Mouse (Mus musculus) hindbrain, embryonic 13.5 days (tissue): ENCODE results near the gene Rpusd4. TPM values are rescaled to one million over a fixed set of nuclear protein-coding genes. Genes with fewer than 3 reads are reported as not detected.

ENCODE experiments used
- ATAC-seq: fragments of 200-750 bp; cut with Nextera tagmentation; 2 replicates; pipeline ENCODE4 v1.8.0; 2017; ENCODE audit warnings: moderate TSS enrichment; ENCODE audit not compliant: low FRiP score
- H3K27ac ChIP-seq: fragments of 300-500 bp; sonication (generic); 2 replicates; pipeline ENCODE4 v1.5.1; 2015; ENCODE audit warnings: inconsistent platforms, mild to moderate bottlenecking, moderate library complexity
- H3K27me3 ChIP-seq: fragments of 300-500 bp; sonication (generic); 2 replicates; pipeline ENCODE4 v1.6.1; 2015; ENCODE audit warnings: mild to moderate bottlenecking, inconsistent platforms
- H3K36me3 ChIP-seq: fragments of 300-500 bp; sonication (generic); 2 replicates; pipeline ENCODE4 v1.6.1; 2015; ENCODE audit warnings: mild to moderate bottlenecking, inconsistent platforms
- H3K4me1 ChIP-seq: fragments of 300-500 bp; sonication (generic); replicated peaks from 2 replicates; pipeline ENCODE4 v1.6.1; 2015; ENCODE audit warnings: inconsistent platforms
- H3K4me2 ChIP-seq: fragments of 300-500 bp; sonication (generic); 2 replicates; pipeline ENCODE4 v1.6.1; 2015; ENCODE audit warnings: inconsistent platforms, mild to moderate bottlenecking, moderate library complexity
- H3K4me3 ChIP-seq: fragments of 300-500 bp; sonication (generic); 2 replicates; pipeline ENCODE4 v1.5.1; 2015; ENCODE audit warnings: mild to moderate bottlenecking, inconsistent platforms
- H3K9ac ChIP-seq: fragments of 300-500 bp; sonication (generic); 2 replicates; pipeline ENCODE4 v1.6.1; 2015; ENCODE audit warnings: mild to moderate bottlenecking, inconsistent platforms
- H3K9me3 ChIP-seq: fragments of 300-500 bp; sonication (generic); 2 replicates; pipeline ENCODE4 v1.6.1; 2016; ENCODE audit warnings: inconsistent platforms
- WGBS: fragments of 180-500 bp; shearing (Covaris S2); methylation state at CpG from one replicate; pipeline ENCODE4 v1.1.7; 2015; 5-methylcytosine and 5-hydroxymethylcytosine counted together
- polyA plus RNA-seq: library from polyadenylated mRNA; unstranded; fragments of >200 nt; fragmentation: Nextera tagmentation; extraction: Ambion mirVana; gene quantifications from 2 replicates; pipeline ENCODE4 v1.2.1, GENCODE M21; 2015

Gene Rpusd4
- polyA plus RNA-seq, 1 experiment from 2014 or later, result 19.9 TPM

DNA sequence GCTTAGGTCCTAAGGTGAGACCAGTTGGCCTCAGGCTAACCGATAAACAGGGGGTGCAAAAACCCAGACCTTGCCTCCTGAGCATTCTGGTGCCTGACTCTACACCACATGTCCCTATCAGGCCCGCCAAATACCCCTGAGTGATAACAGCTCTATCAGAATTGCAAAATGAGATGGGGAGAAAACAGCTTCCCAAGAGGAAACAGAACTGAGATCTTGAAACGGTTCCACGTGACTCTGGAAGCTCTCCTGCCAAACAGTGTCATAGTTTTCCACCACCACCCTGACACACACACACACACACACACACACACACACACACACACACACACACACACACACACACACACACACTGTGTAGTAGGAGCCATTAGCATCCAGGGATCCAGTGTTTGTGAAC lies 23.3 kb downstream of the Rpusd4 start:
- no peaks in the 10 kb centered on the region for H3K9me3 ChIP-seq
- peaks cover 80% of the 10 kb centered on the region for H3K27me3 ChIP-seq
- H3K4me3 ChIP-seq, result no peak overlapping the region
- H3K9ac ChIP-seq, result no peak overlapping the region
- no peaks in the 10 kb centered on the region for H3K4me1 ChIP-seq
- H3K27ac ChIP-seq, result no peak overlapping the region
- H3K36me3 ChIP-seq, result no peaks in the 10 kb centered on the region
- no peak overlapping the region for H3K4me2 ChIP-seq
- 78% methylated on average over 4 of the region's 4 CpGs for WGBS
- no peak for ATAC-seq

DNA sequence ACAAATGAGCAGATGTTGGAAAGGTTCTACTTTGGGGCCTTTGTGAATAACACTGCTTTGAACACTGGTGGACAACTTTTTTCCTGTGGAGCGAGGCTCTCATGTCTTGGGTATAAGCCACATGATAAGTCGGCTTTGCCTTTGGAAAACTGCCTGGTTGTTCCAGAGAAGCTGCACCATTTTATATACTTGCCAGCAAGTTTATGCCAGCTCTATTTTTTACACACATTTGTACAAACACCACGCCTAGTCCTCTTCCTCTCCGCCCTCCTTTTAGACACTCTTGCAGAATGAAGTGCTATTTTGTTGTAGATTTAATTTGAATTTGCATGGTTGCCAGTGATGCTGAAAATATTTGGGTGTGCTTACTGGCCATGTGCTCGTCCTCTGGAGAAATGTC lies 25.8 kb downstream of the Rpusd4 start:
- ATAC-seq, result no peak
- 75% methylated on average over 5 of the region's 5 CpGs for WGBS
- H3K36me3 ChIP-seq, result no peaks in the 10 kb centered on the region
- H3K9me3 ChIP-seq, result no peaks in the 10 kb centered on the region
- no peak overlapping the region for H3K27ac ChIP-seq
- H3K9ac ChIP-seq, result no peak overlapping the region
- H3K4me2 ChIP-seq, result no peak overlapping the region
- peaks cover 55% of the 10 kb centered on the region for H3K27me3 ChIP-seq
- H3K4me1 ChIP-seq, result no peaks in the 10 kb centered on the region
- H3K4me3 ChIP-seq, result no peak overlapping the region

DNA sequence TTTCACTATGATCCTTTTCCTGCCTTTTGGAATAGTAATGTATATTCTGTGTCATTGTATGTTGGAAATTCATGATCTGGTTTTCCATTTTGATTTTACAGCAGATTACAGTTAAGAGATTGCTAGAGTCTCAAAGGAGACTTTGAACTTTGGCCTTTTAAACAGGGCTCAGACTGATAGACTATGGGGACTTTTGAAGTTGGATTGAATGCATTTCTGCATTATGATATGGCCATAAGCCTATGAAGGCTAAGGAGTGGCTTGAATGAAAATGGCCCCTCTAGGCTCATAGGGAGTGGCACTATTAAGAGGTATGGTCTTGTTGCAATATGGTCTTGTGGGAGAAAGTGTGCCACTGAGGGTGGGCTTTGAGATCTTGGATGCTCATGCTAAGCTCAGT lies 30.1 kb downstream of the Rpusd4 start:
- Histone ChIP-seq H3K27me3 (peaks cover 20% of the 10 kb centered on the region), H3K9ac (no peak overlapping the region), H3K4me3 (no peak overlapping the region), H3K36me3 (no peaks in the 10 kb centered on the region), H3K9me3 (no peaks in the 10 kb centered on the region), H3K27ac (no peak overlapping the region), H3K4me2 (no peak overlapping the region), H3K4me1 (no peaks in the 10 kb centered on the region)
- no peak for ATAC-seq

GRCm38 (mm10) chr9:35302172-35302571 lies 34.5 kb downstream of the Rpusd4 start:
- WGBS, result 94% methylated on average over 3 of the region's 3 CpGs
- H3K27ac ChIP-seq, result no peak overlapping the region
- no peak overlapping the region for H3K4me2 ChIP-seq
- no peaks in the 10 kb centered on the region for H3K9me3 ChIP-seq
- no peaks in the 10 kb centered on the region for H3K4me1 ChIP-seq
- no peak overlapping the region for H3K4me3 ChIP-seq
- H3K27me3 ChIP-seq, result peaks cover 6% of the 10 kb centered on the region; the same call in 1 of the 2 replicates
- no peak overlapping the region for H3K9ac ChIP-seq
- H3K36me3 ChIP-seq, result no peaks in the 10 kb centered on the region
- no peak for ATAC-seq

- Histone ChIP-seq H3K27ac (no peak overlapping the region), H3K4me2 (no peak overlapping the region), H3K9me3 (no peaks in the 10 kb centered on the region), H3K9ac (no peak overlapping the region), H3K36me3 (no peaks in the 10 kb centered on the region), H3K4me1 (no peaks in the 10 kb centered on the region), H3K4me3 (no peak overlapping the region), H3K27me3 (peaks cover 19% of the 10 kb centered on the region)
- 85% methylated on average over 7 of the region's 7 CpGs for WGBS
- ATAC-seq, result no peak
Observed at GRCm38 (mm10) chr9:35307461-35307860, 39.8 kb downstream of the Rpusd4 start.

- ATAC-seq, result no peak
Observed at GRCm38 (mm10) chr9:35310377-35310776, 42.7 kb downstream of the Rpusd4 start.

DNA sequence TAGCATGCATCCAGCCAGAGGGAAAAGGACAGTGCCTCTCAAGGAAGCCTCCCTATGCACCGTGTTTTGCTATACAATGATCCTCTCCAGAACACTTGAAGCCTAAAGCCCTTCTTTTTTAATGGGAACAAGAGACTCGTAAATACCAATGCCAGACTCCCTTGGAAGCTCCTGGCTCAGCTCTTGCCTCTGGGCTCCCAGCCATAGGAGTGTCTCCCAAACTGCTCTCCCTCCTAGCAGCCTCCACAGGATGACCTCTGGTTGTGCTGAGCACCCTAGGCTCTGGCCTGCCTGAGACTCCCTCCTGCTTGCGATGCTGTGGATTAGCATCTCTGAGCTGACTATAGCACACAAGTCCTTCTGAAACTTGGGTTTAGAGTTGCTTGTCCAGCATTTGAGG lies 44.9 kb downstream of the Rpusd4 start:
- no peak for ATAC-seq
- H3K4me1 ChIP-seq, result peaks cover 16% of the 10 kb centered on the region
- 70% methylated on average over 3 of the region's 3 CpGs for WGBS
- H3K27ac ChIP-seq, result no peak overlapping the region
- peaks cover 60% of the 10 kb centered on the region for H3K27me3 ChIP-seq
- H3K9ac ChIP-seq, result no peak overlapping the region
- no peaks in the 10 kb centered on the region for H3K36me3 ChIP-seq
- no peak overlapping the region for H3K4me3 ChIP-seq
- no peaks in the 10 kb centered on the region for H3K9me3 ChIP-seq
- no peak overlapping the region for H3K4me2 ChIP-seq

More at GRCm38 (mm10) chr9:35310377-35310776, 42.7 kb downstream of the Rpusd4 start:
- 91% methylated on average over 6 of the region's 6 CpGs for WGBS
- peaks cover 6% of the 10 kb centered on the region; the same call in 1 of the 2 replicates for H3K4me1 ChIP-seq
- peaks cover 40% of the 10 kb centered on the region for H3K27me3 ChIP-seq
- no peaks in the 10 kb centered on the region for H3K36me3 ChIP-seq
- no peak overlapping the region for H3K9ac ChIP-seq
- no peak overlapping the region for H3K4me3 ChIP-seq
- no peak overlapping the region for H3K4me2 ChIP-seq
- no peak overlapping the region for H3K27ac ChIP-seq
- no peaks in the 10 kb centered on the region for H3K9me3 ChIP-seq

GRCm38 (mm10) chr9:35313601-35314000 lies 45.9 kb downstream of the Rpusd4 start:
- no peak for ATAC-seq
- Histone ChIP-seq H3K9me3 (no peaks in the 10 kb centered on the region), H3K9ac (no peak overlapping the region), H3K4me2 (no peak overlapping the region), H3K27me3 (peaks cover 71% of the 10 kb centered on the region), H3K4me3 (no peak overlapping the region), H3K27ac (no peak overlapping the region), H3K36me3 (no peaks in the 10 kb centered on the region), H3K4me1 (peaks cover 25% of the 10 kb centered on the region)
- WGBS, result 43% methylated on average over 4 of the region's 4 CpGs

- Histone ChIP-seq H3K27me3 (peaks cover 75% of the 10 kb centered on the region), H3K36me3 (no peaks in the 10 kb centered on the region), H3K4me1 (peaks cover 31% of the 10 kb centered on the region), H3K4me3 (no peak overlapping the region), H3K27ac (no peak overlapping the region), H3K9ac (0 out of 2 replicates have a peak overlapping the region, but pooled peaks have one; percentile 19), H3K9me3 (no peaks in the 10 kb centered on the region), H3K4me2 (no peak overlapping the region)
- 50% methylated on average over 1 of the region's 1 CpGs for WGBS
- no peak for ATAC-seq
Observed at GRCm38 (mm10) chr9:35314254-35314653, 46.6 kb downstream of the Rpusd4 start.

- no peaks in the 10 kb centered on the region for H3K36me3 ChIP-seq
- 0 out of 2 replicates have a peak overlapping the region, but pooled peaks have one; percentile 13 for H3K9ac ChIP-seq
- no peak for ATAC-seq
- H3K4me1 ChIP-seq, result peaks cover 31% of the 10 kb centered on the region
- WGBS, result 42% methylated on average over 3 of the region's 3 CpGs
- no peak overlapping the region for H3K27ac ChIP-seq
- peaks cover 86% of the 10 kb centered on the region for H3K27me3 ChIP-seq
- H3K4me2 ChIP-seq, result no peak overlapping the region
- no peak overlapping the region for H3K4me3 ChIP-seq
- no peaks in the 10 kb centered on the region for H3K9me3 ChIP-seq
Observed at GRCm38 (mm10) chr9:35316771-35317211, 49.1 kb downstream of the Rpusd4 start.

DNA sequence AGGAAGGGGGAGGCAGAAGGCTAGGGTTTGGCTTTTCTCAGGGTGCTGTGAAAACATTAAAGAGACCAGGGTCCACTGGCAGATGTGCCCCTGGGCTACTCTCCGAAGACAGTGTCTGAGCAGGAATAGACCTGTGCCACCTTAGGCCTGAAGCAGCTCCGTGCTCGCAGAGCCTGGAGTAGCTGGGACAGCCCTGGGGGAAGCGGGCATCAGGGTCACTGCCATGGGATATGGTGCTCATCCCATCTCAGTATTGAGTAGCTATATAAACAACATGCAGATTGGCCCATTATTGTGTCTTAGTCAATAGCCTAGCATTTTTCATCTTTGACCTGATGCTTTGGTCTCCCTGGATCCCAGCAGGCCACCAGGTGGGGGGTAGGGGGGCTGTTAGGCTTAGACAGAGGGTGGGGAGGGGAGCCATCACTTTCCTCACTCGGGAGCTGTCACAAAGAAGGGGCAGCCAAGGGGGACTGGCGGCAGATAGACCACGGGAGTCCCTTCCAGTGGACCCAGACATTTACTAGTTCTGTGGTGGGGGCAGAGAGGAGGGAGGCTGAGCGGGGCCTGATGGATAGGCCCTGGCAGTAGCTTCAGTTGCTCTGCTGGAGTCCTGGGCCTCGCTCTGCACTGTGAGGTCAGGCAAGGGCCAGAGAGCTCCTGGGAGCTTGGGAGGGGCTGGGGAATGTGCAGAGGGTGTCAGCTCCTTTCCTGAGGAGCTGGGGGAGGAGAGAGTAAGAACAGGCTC lies 49.7 kb downstream of the Rpusd4 start:
- WGBS, result 25% methylated on average over 9 of the region's 9 CpGs
- Histone ChIP-seq H3K27me3 (peaks cover 86% of the 10 kb centered on the region), H3K9me3 (no peaks in the 10 kb centered on the region), H3K4me2 (no peak overlapping the region), H3K36me3 (no peaks in the 10 kb centered on the region), H3K4me3 (no peak overlapping the region), H3K9ac (0 out of 2 replicates have a peak overlapping the region, but pooled peaks have one; percentile 13), H3K4me1 (peaks cover 31% of the 10 kb centered on the region), H3K27ac (no peak overlapping the region)
- ATAC-seq, result peak; percentile 52

GRCm38 (mm10) chr9:35318537-35319172 lies 51.0 kb downstream of the Rpusd4 start:
- no peak overlapping the region for H3K4me3 ChIP-seq
- H3K4me2 ChIP-seq, result no peak overlapping the region
- H3K27me3 ChIP-seq, result peaks cover 88% of the 10 kb centered on the region
- no peaks in the 10 kb centered on the region for H3K9me3 ChIP-seq
- H3K4me1 ChIP-seq, result peaks cover 28% of the 10 kb centered on the region
- WGBS, result 17% methylated on average over 9 of the region's 9 CpGs
- H3K36me3 ChIP-seq, result no peaks in the 10 kb centered on the region
- no peak for ATAC-seq
- no peak overlapping the region for H3K9ac ChIP-seq
- no peak overlapping the region for H3K27ac ChIP-seq

GRCm38 (mm10) chr9:35320288-35320687 lies 52.6 kb downstream of the Rpusd4 start:
- no peak for ATAC-seq

More at GRCm38 (mm10) chr9:35320288-35320687, 52.6 kb downstream of the Rpusd4 start:
- Histone ChIP-seq H3K4me1 (peaks cover 25% of the 10 kb centered on the region), H3K9me3 (no peaks in the 10 kb centered on the region), H3K4me3 (no peak overlapping the region), H3K9ac (no peak overlapping the region), H3K27ac (no peak overlapping the region), H3K4me2 (no peak overlapping the region), H3K36me3 (no peaks in the 10 kb centered on the region), H3K27me3 (peaks cover 93% of the 10 kb centered on the region)
- 89% methylated on average over 4 of the region's 4 CpGs for WGBS
